Mouse (Mus musculus) heart, adult 2 months (tissue): ENCODE measurements around the gene Irf3. TPM values are rescaled to one million over a fixed set of nuclear protein-coding genes. Genes with fewer than 3 reads are reported as not detected.

Experiments used
- DNase-seq, 2 experiments: peaks; one replicate each; pipeline ENCODE4 v3.0.0; 2021
- H3K27ac ChIP-seq: fragments of 200-600 bp; 2 replicates; pipeline ENCODE4 v1.8.1; 2022
- H3K27me3 ChIP-seq: fragments of 200-500 bp; 2 replicates; pipeline ENCODE4 v1.6.1; 2012; ENCODE audit warnings: mild to moderate bottlenecking, low read length, inconsistent platforms, mixed read lengths; ENCODE audit not compliant: control insufficient read depth, insufficient read depth
- H3K36me3 ChIP-seq: fragments of 200-500 bp; 2 replicates; pipeline ENCODE4 v1.6.1; 2012; ENCODE audit warnings: low read length, inconsistent platforms; ENCODE audit not compliant: control insufficient read depth, insufficient read depth
- H3K4me1 ChIP-seq: fragments of 200-500 bp; 2 replicates; pipeline ENCODE4 v1.6.1; 2011; ENCODE audit warnings: low read length; ENCODE audit not compliant: control insufficient read depth, insufficient read depth
- H3K4me3 ChIP-seq: fragments of 200-600 bp; 2 replicates; pipeline ENCODE4 v1.8.1; 2022
- H3K79me2 ChIP-seq: fragments of 200-500 bp; replicated peaks from 2 replicates; pipeline ENCODE4 v1.6.1; 2012; ENCODE audit warnings: mild to moderate bottlenecking, inconsistent platforms, low read length, moderate library complexity, mixed read lengths; ENCODE audit not compliant: control insufficient read depth, insufficient read depth
- H3K9ac ChIP-seq: fragments of 200-500 bp; 2 replicates; pipeline ENCODE4 v1.6.1; 2012; ENCODE audit warnings: low read depth, mild to moderate bottlenecking, control low read depth, inconsistent platforms, low read length, mixed read lengths
- CTCF ChIP-seq: fragments of 200-600 bp; IDR thresholded peaks from 2 replicates; pipeline ENCODE4 v1.8.1; 2022; ENCODE audit warnings: antibody characterized with exemption, mild to moderate bottlenecking, moderate library complexity
- EP300 ChIP-seq: fragments of 200-500 bp; IDR thresholded peaks from 2 replicates; pipeline ENCODE4 v1.6.1; 2011; ENCODE audit warnings: low read depth, low read length, control low read depth; ENCODE audit not compliant: insufficient read depth
- POLR2A ChIP-seq: fragments of 200-500 bp; IDR thresholded peaks from 2 replicates; pipeline ENCODE4 v1.6.1; 2011; ENCODE audit warnings: mild to moderate bottlenecking, low read depth, low read length, control low read depth; ENCODE audit not compliant: insufficient read depth
- WGBS: fragments of 180-500 bp; shearing (Covaris S2); methylation state at CpG from one replicate; pipeline ENCODE4 v1.1.7; 2018; 5-methylcytosine and 5-hydroxymethylcytosine counted together
- intact Hi-C: fragments of 180-260 bp; cut with DNase I; formaldehyde crosslinking; loops from one replicate; pipeline ENCODE4 v1.15.1; 2025
- long read RNA-seq: library from polyadenylated mRNA; stranded (forward); transcript quantifications from one replicate; pipeline ENCODE4 v2.0.0, GENCODE M21; 2021
- polyA plus RNA-seq: library from polyadenylated mRNA; depleted of rRNA; stranded (reverse); fragments of >200 nt; gene quantifications from 2 replicates; pipeline ENCODE4 v1.2.3, GENCODE M21; 2012; rRNA removed
- total RNA-seq, 2 experiments: library from RNA; stranded (reverse); gene quantifications; 2 replicates each; pipeline ENCODE4 v1.2.3; 2021

The Irf3 gene
- 10 to 100 TPM; 24.4 to 26.0 TPM for total RNA-seq
- 55.6 and 62.6 TPM in 2 replicates for polyA plus RNA-seq
- long read RNA-seq, transcript Irf3-201 (8 exons, 2,031 nt): major isoform, 5 of 12 reads
- long read RNA-seq, partial matches to known transcripts: 2 of 12 reads
- long read RNA-seq, other reads (novel, unspliced or antisense): 2 of 12 reads

- peak; percentile 97 for DNase-seq
- Histone ChIP-seq H3K27me3 (no peaks in the 10 kb centered on the region), H3K4me1 (peaks cover 8% of the 10 kb centered on the region), H3K9ac (peak within 1 kb of the TSS; percentile 84), H3K79me2 (no peaks in the 10 kb centered on the region), H3K36me3 (peaks cover 6% of the 10 kb centered on the region), H3K27ac (peak within 1 kb of the TSS; percentile 96), H3K4me3 (peak within 1 kb of the TSS; percentile 85)
- intact Hi-C loops: loop anchor here (1.0 kb wide), 1 partner anchor 18 kb away; no protein-coding TSS in a partner anchor
- TF ChIP-seq POLR2A (peak; percentile 98), CTCF (no peak), EP300 (no peak)
- WGBS: under 1% methylated on average over 43 of the region's 43 CpGs
These were observed at the start of gene Irf3 for GRCm38 (mm10) chr7:44997231-44997939. Irf3 (plus strand) TSS chr7:44997648.

- Histone ChIP-seq H3K9ac (no peak overlapping the region), H3K27ac (no peak overlapping the region), H3K4me3 (no peak overlapping the region), H3K4me1 (peaks cover 1% of the 10 kb centered on the region), H3K79me2 (no peaks in the 10 kb centered on the region), H3K36me3 (no peaks in the 10 kb centered on the region), H3K27me3 (no peaks in the 10 kb centered on the region)
- intact Hi-C loops: no loop called here
- WGBS: 57% methylated on average over 6 of the region's 6 CpGs
- no peak for DNase-seq
- no peak for TF ChIP-seq EP300
- no peak for TF ChIP-seq POLR2A
- TF ChIP-seq CTCF: no peak
These were observed 47.5 kb upstream of the Irf3 start for GRCm38 (mm10) chr7:44949922-44950321.

- H3K4me3 ChIP-seq: peak overlapping the region; percentile 70
- peak overlapping the region; percentile 78 for H3K27ac ChIP-seq
- intact Hi-C loops: loop anchor here (2.0 kb wide), 1 partner anchor 21 kb away; no protein-coding TSS in a partner anchor
These were observed 45.5 kb upstream of the Irf3 start for GRCm38 (mm10) chr7:44951960-44952359.

GRCm38 (mm10) chr7:44952611-44953306 is 44.7 kb upstream of the Irf3 start:
- Histone ChIP-seq H3K79me2 (no peaks in the 10 kb centered on the region), H3K4me1 (peaks cover 1% of the 10 kb centered on the region), H3K4me3 (peak overlapping the region; percentile 70), H3K27ac (peak overlapping the region; percentile 78), H3K36me3 (no peaks in the 10 kb centered on the region), H3K9ac (peak overlapping the region; percentile 74), H3K27me3 (no peaks in the 10 kb centered on the region)
- DNase-seq: peak; percentile 93 to 94
- 6% methylated on average over 24 of the region's 24 CpGs for WGBS
- intact Hi-C loops: loop anchor here (2.0 kb wide), 1 partner anchor 22 kb away; no protein-coding TSS in a partner anchor
- TF ChIP-seq POLR2A (peak; percentile 65), EP300 (no peak)

More at GRCm38 (mm10) chr7:44951960-44952359, 45.5 kb upstream of the Irf3 start:
- no peaks in the 10 kb centered on the region for H3K79me2 ChIP-seq
- H3K27me3 ChIP-seq: no peaks in the 10 kb centered on the region
- under 1% methylated on average over 10 of the region's 10 CpGs for WGBS
- H3K4me1 ChIP-seq: peaks cover 1% of the 10 kb centered on the region
- TF ChIP-seq POLR2A (peak; percentile 68), EP300 (no peak), CTCF (no peak)
- H3K9ac ChIP-seq: peak overlapping the region; percentile 74
- peak; percentile 83 to 85 for DNase-seq
- no peaks in the 10 kb centered on the region for H3K36me3 ChIP-seq

GRCm38 (mm10) chr7:44953561-44953960 is 43.9 kb upstream of the Irf3 start:
- Histone ChIP-seq H3K9ac (no peak overlapping the region), H3K4me1 (peaks cover 1% of the 10 kb centered on the region), H3K27me3 (no peaks in the 10 kb centered on the region), H3K79me2 (no peaks in the 10 kb centered on the region), H3K27ac (no peak overlapping the region), H3K4me3 (no peak overlapping the region), H3K36me3 (no peaks in the 10 kb centered on the region)
- intact Hi-C loops: loop anchor here (2.0 kb wide), 1 partner anchor 23 kb away; no protein-coding TSS in a partner anchor
- WGBS: 72% methylated on average over 14 of the region's 14 CpGs
- DNase-seq: no peak
- TF ChIP-seq EP300: no peak
- TF ChIP-seq CTCF: no peak
- TF ChIP-seq POLR2A: no peak
